Mouse (Mus musculus) CH12.LX (cell line): Measurements from ENCODE around the gene Nlrp3. TPM values are rescaled to one million over a fixed set of nuclear protein-coding genes. Genes with fewer than 3 reads are reported as not detected.

Experiments
- DNase-seq: peaks from one replicate; pipeline ENCODE4 v3.0.0-alpha.2; 2013; ENCODE audit errors: extremely low read depth
- H3K27ac ChIP-seq: 2 replicates; pipeline ENCODE4 v1.5.1; 2012; ENCODE audit warnings: low read depth, mild to moderate bottlenecking, control low read depth, moderate library complexity; ENCODE audit not compliant: insufficient read depth
- H3K27me3 ChIP-seq: replicated peaks from 2 replicates; pipeline ENCODE3; 2012; ENCODE audit warnings: inconsistent platforms
- H3K36me3 ChIP-seq, 2 experiments: replicated peaks in 1 of 2; 2 replicates each; pipeline versions ENCODE3 to v1.6.1; 2012; ENCODE audit warnings: inconsistent platforms in 1 of 2, low read length in 1 of 2, mild to moderate bottlenecking in 1 of 2, mixed read lengths in 1 of 2, moderate library complexity in 1 of 2; ENCODE audit not compliant: control insufficient read depth in 1 of 2, insufficient read depth in 1 of 2
- H3K4me1 ChIP-seq, 2 experiments: 2 replicates each; pipeline ENCODE4 v1.6.1; 2012; ENCODE audit warnings: inconsistent platforms in 1 of 2, moderate library complexity in 1 of 2; ENCODE audit not compliant: insufficient read depth in 2 of 2, control insufficient read depth in 1 of 2
- H3K4me2 ChIP-seq: 2 replicates; pipeline ENCODE4 v1.6.1; 2012; ENCODE audit warnings: low read depth, mild to moderate bottlenecking, control low read depth; ENCODE audit not compliant: poor library complexity, insufficient read depth, severe bottlenecking
- H3K4me3 ChIP-seq, 3 experiments: fragments of 150-350 bp in 1 of 3; sonication (generic) in 1 of 3; replicated peaks in 1 of 3; 2 replicates each; pipeline versions ENCODE3 to v1.5.1; 2011 to 2012; ENCODE audit warnings: low read depth in 2 of 3, low read length in 2 of 3, mild to moderate bottlenecking in 2 of 3, moderate library complexity in 2 of 3, control low read depth in 1 of 3, improper control_type of control experiment in 1 of 3, inconsistent platforms in 1 of 3, mixed read lengths in 1 of 3; ENCODE audit not compliant: poor library complexity in 1 of 3
- H3K79me2 ChIP-seq: replicated peaks from 2 replicates; pipeline ENCODE4 v1.6.1; 2012; ENCODE audit warnings: mild to moderate bottlenecking, moderate library complexity; ENCODE audit not compliant: control insufficient read depth, poor library complexity, insufficient read depth, severe bottlenecking; ENCODE audit errors: extremely low read depth
- H3K9ac ChIP-seq: 2 replicates; pipeline ENCODE4 v1.6.1; 2012; ENCODE audit warnings: low read depth, mild to moderate bottlenecking, control low read depth, moderate library complexity; ENCODE audit not compliant: insufficient read depth
- H3K9me3 ChIP-seq: replicated peaks from 2 replicates; pipeline ENCODE3; 2012; ENCODE audit warnings: low read length, inconsistent platforms, mixed read lengths
- CHD1 ChIP-seq: IDR thresholded peaks from 2 replicates; pipeline ENCODE4 v1.6.1; 2012; ENCODE audit warnings: low read depth, low read length, improper control_type of control experiment, inconsistent platforms
- CHD2 ChIP-seq: IDR thresholded peaks from 2 replicates; pipeline ENCODE4 v1.6.1; 2011; ENCODE audit warnings: low read length, improper control_type of control experiment
- CTCF ChIP-seq, 2 experiments: IDR thresholded peaks in 1 of 2; conservative IDR thresholded peaks in 1 of 2; 2 replicates each; pipeline ENCODE4 v1.5.1; 2011 to 2012; ENCODE audit warnings: low read depth in 2 of 2, low read length in 2 of 2, improper control_type of control experiment in 1 of 2, inconsistent platforms in 1 of 2, mild to moderate bottlenecking in 1 of 2, moderate library complexity in 1 of 2
- E2F4 ChIP-seq: IDR thresholded peaks from 2 replicates; pipeline ENCODE4 v1.6.1; 2011; ENCODE audit warnings: low read depth, low read length, improper control_type of control experiment; ENCODE audit not compliant: insufficient replicate concordance
- ELF1 ChIP-seq: IDR thresholded peaks from 2 replicates; pipeline ENCODE4 v1.6.1; 2014; ENCODE audit warnings: low read depth, mild to moderate bottlenecking, inconsistent platforms, low read length, improper control_type of control experiment
- GABPA ChIP-seq: IDR thresholded peaks from 2 replicates; pipeline ENCODE4 v1.6.1; 2012; ENCODE audit warnings: low read depth, low read length, improper control_type of control experiment, inconsistent platforms; ENCODE audit not compliant: insufficient replicate concordance
- IRF4 ChIP-seq: IDR thresholded peaks from 2 replicates; pipeline ENCODE4 v1.6.1; 2014; ENCODE audit warnings: low read depth, mild to moderate bottlenecking, inconsistent platforms, low read length, improper control_type of control experiment
- JUND ChIP-seq: conservative IDR thresholded peaks from 2 replicates; pipeline ENCODE4 v1.6.1; 2011; ENCODE audit warnings: low read depth, low read length, improper control_type of control experiment
- MAFK ChIP-seq: IDR thresholded peaks from 2 replicates; pipeline ENCODE4 v1.6.1; 2011; ENCODE audit warnings: low read length, improper control_type of control experiment; ENCODE audit not compliant: insufficient replicate concordance
- NRF1 ChIP-seq: IDR thresholded peaks from 2 replicates; pipeline ENCODE4 v1.6.1; 2014; ENCODE audit warnings: low read depth, mild to moderate bottlenecking, inconsistent platforms, low read length, improper control_type of control experiment, moderate library complexity
- PAX5 ChIP-seq: IDR thresholded peaks from 2 replicates; pipeline ENCODE4 v1.6.1; 2012; ENCODE audit warnings: low read length, inconsistent platforms, mixed read lengths
- POLR2A ChIP-seq: IDR thresholded peaks from 2 replicates; pipeline ENCODE4 v1.6.1; 2011; ENCODE audit warnings: low read depth, mild to moderate bottlenecking, improper control_type of control experiment, low read length
- RAD21 ChIP-seq: IDR thresholded peaks from 2 replicates; pipeline ENCODE4 v1.6.1; 2011; ENCODE audit warnings: low read depth, mild to moderate bottlenecking, low read length, improper control_type of control experiment, moderate library complexity
- RCOR1 ChIP-seq: conservative IDR thresholded peaks from 2 replicates; pipeline ENCODE4 v1.6.1; 2012; ENCODE audit warnings: low read depth, mild to moderate bottlenecking, inconsistent platforms, low read length, improper control_type of control experiment
- SIN3A ChIP-seq: IDR thresholded peaks from 2 replicates; pipeline ENCODE4 v1.6.1; 2012; ENCODE audit warnings: low read length, improper control_type of control experiment, inconsistent platforms
- TCF12 ChIP-seq: IDR thresholded peaks from 2 replicates; pipeline ENCODE4 v1.6.1; 2014; ENCODE audit warnings: low read depth, mild to moderate bottlenecking, inconsistent platforms, low read length, improper control_type of control experiment
- USF1 ChIP-seq: IDR thresholded peaks from 2 replicates; pipeline ENCODE4 v1.6.1; 2014; ENCODE audit warnings: low read depth, mild to moderate bottlenecking, inconsistent platforms, low read length, improper control_type of control experiment
- USF2 ChIP-seq: conservative IDR thresholded peaks from 2 replicates; pipeline ENCODE4 v1.6.1; 2011; ENCODE audit warnings: low read depth, low read length, improper control_type of control experiment
- ZMIZ1 ChIP-seq: IDR thresholded peaks from 2 replicates; pipeline ENCODE4 v1.6.1; 2012; ENCODE audit warnings: low read depth, mild to moderate bottlenecking, inconsistent platforms, low read length, improper control_type of control experiment
- dilution Hi-C: fragments of 300-500 bp; cut with MboI; formaldehyde crosslinking; loops from 2 replicates; pipeline ENCODE4 v1.14.3; 2020; ENCODE audit warnings: low sequenced_read_pairs; ENCODE audit not compliant: extremely low pct_unique_long_range_greater_than_20kb, extremely low pct_ligation_motif_present
- in situ Hi-C: fragments of 300-500 bp; cut with MboI; formaldehyde crosslinking; loops from 3 replicates; pipeline ENCODE4 v1.14.3; 2019; ENCODE audit warnings: low sequenced_read_pairs, low pct_ligation_motif_present, low pct_unique_long_range_greater_than_20kb, mixed read lengths
- polyA plus RNA-seq: library from polyadenylated mRNA; unstranded; fragments of >175 nt; gene quantifications from 2 replicates; pipeline ENCODE4 v1.2.1, GENCODE M21; 2012; ENCODE audit warnings: low read depth; ENCODE audit not compliant: insufficient read length
- total RNA-seq, 2 experiments: library from RNA; depleted of rRNA; stranded (reverse); fragments of 300-350 nt in 1 of 2; fragments of >200 nt in 1 of 2; gene quantifications; 2 replicates each; pipeline ENCODE4 v1.2.3; 2012 to 2014

The Nlrp3 gene
- total and polyA plus RNA-seq, 3 experiments, result 0.04 TPM; not detected in 2

GRCm38 (mm10) chr11:59537218-59538130 is 3.9 kb upstream of the Nlrp3 start:
- Histone ChIP-seq H3K4me1 (peaks cover 0 to 23% of the 10 kb centered on the region in 2 experiments; a peak in 2 of 4 replicates), H3K27me3 (no peaks in the 10 kb centered on the region), H3K9ac (no peak overlapping the region), H3K79me2 (no peaks in the 10 kb centered on the region), H3K4me2 (no peak overlapping the region), H3K36me3 (no peaks in the 10 kb centered on the region), H3K9me3 (peaks cover 7% of the 10 kb centered on the region), H3K27ac (no peak overlapping the region), H3K4me3 (no peak overlapping the region)
- dilution Hi-C loops, result no loop called here
- TF ChIP-seq ELF1, result no peak
- TF ChIP-seq RAD21, result no peak
- TF ChIP-seq ZMIZ1, result no peak
- TF ChIP-seq USF2, result no peak
- TF ChIP-seq CTCF (conservative IDR thresholded peaks at IDR 0.05 in 1 of 2, IDR thresholded peaks at IDR 0.05 in 1 of 2; ENCODE audit: low read depth in 2 of 2, low read length in 2 of 2), result peak; percentile 47 to 66; a peak in 3 of 4 replicates
- TF ChIP-seq CHD1, result no peak
- peak; percentile 20 for DNase-seq
- in situ Hi-C loops, result loop anchor here (5.0 kb wide), 1 partner anchor 50 kb away; no protein-coding TSS in a partner anchor

- no peak for DNase-seq
- Histone ChIP-seq H3K27ac (no peak overlapping the region), H3K36me3 (no peaks in the 10 kb centered on the region), H3K9ac (no peak overlapping the region), H3K4me2 (no peak overlapping the region), H3K9me3 (peaks cover 7% of the 10 kb centered on the region), H3K4me3 (no peak overlapping the region), H3K79me2 (no peaks in the 10 kb centered on the region), H3K4me1 (peaks cover 0 to 24% of the 10 kb centered on the region in 2 experiments; a peak in 2 of 4 replicates), H3K27me3 (no peaks in the 10 kb centered on the region)
- in situ Hi-C loops (loop anchor here (5.0 kb wide), 1 partner anchor 49 kb away; no protein-coding TSS in a partner anchor), dilution Hi-C loops (no loop called here)
- TF ChIP-seq SIN3A, result no peak
- no peak for TF ChIP-seq TCF12
- TF ChIP-seq CHD2, result no peak
- no peak for TF ChIP-seq NRF1
- TF ChIP-seq USF1, result peak; percentile 11; the same call in 1 of the 2 replicates
- TF ChIP-seq ZMIZ1, result no peak
- no peak for TF ChIP-seq IRF4
- no peak for TF ChIP-seq CHD1
- TF ChIP-seq JUND, result no peak
- TF ChIP-seq POLR2A, result no peak
- peak in 1 of 2 experiments; percentile 50; a peak in 2 of 4 replicates for TF ChIP-seq CTCF (conservative IDR thresholded peaks at IDR 0.05 in 1 of 2, IDR thresholded peaks at IDR 0.05 in 1 of 2; ENCODE audit: low read depth in 2 of 2, low read length in 2 of 2)
- TF ChIP-seq RCOR1, result no peak
- TF ChIP-seq USF2, result no peak
- no peak for TF ChIP-seq MAFK
- TF ChIP-seq PAX5, result no peak
- no peak for TF ChIP-seq E2F4
- no peak for TF ChIP-seq GABPA
These were observed 3.0 kb upstream of the Nlrp3 start for GRCm38 (mm10) chr11:59538387-59538786.
